Mouse (Mus musculus) limb, embryonic 15.5 days (tissue): Measurements from ENCODE around the gene Hoxb6. TPM values are rescaled to one million over a fixed set of nuclear protein-coding genes. Genes with fewer than 3 reads are reported as not detected.
A peak's percentile ranks its signal among the peaks of the same experiment; 100 is the strongest.

ENCODE experiments used
- ATAC-seq: fragments of 200-750 bp; cut with Nextera tagmentation; 2 replicates; pipeline ENCODE4 v1.8.0; 2017; ENCODE audit warnings: low read depth, moderate TSS enrichment; ENCODE audit not compliant: insufficient number of reproducible peaks, low FRiP score, low TSS enrichment
- H3K27ac ChIP-seq: fragments of 300-500 bp; sonication (generic); 2 replicates; pipeline ENCODE4 v1.5.1; 2015; ENCODE audit warnings: moderate library complexity, mild to moderate bottlenecking, inconsistent platforms
- H3K27me3 ChIP-seq: fragments of 300-500 bp; sonication (generic); 2 replicates; pipeline ENCODE4 v1.6.1; 2015; ENCODE audit warnings: inconsistent platforms
- H3K36me3 ChIP-seq: fragments of 300-500 bp; sonication (generic); 2 replicates; pipeline ENCODE4 v1.6.1; 2015; ENCODE audit warnings: inconsistent platforms
- H3K4me1 ChIP-seq: fragments of 300-500 bp; sonication (generic); 2 replicates; pipeline ENCODE4 v1.6.1; 2015; ENCODE audit warnings: inconsistent platforms
- H3K4me2 ChIP-seq: fragments of 300-500 bp; sonication (generic); 2 replicates; pipeline ENCODE4 v1.6.1; 2015; ENCODE audit warnings: mild to moderate bottlenecking, inconsistent platforms
- H3K4me3 ChIP-seq: fragments of 300-500 bp; sonication (generic); 2 replicates; pipeline ENCODE4 v1.5.1; 2015; ENCODE audit warnings: mild to moderate bottlenecking, inconsistent platforms
- H3K9ac ChIP-seq: fragments of 300-500 bp; sonication (generic); 2 replicates; pipeline ENCODE4 v1.6.1; 2015; ENCODE audit warnings: inconsistent platforms
- H3K9me3 ChIP-seq: fragments of 300-500 bp; sonication (generic); 2 replicates; pipeline ENCODE4 v1.6.1; 2016; ENCODE audit warnings: inconsistent platforms
- WGBS: fragments of 180-500 bp; shearing (Covaris S2); methylation state at CpG from one replicate; pipeline ENCODE4 v1.1.7; 2015; 5-methylcytosine and 5-hydroxymethylcytosine counted together
- polyA plus RNA-seq: library from polyadenylated mRNA; unstranded; fragments of >200 nt; fragmentation: Nextera tagmentation; extraction: Ambion mirVana; gene quantifications from 2 replicates; pipeline ENCODE4 v1.2.1, GENCODE M21; 2015

Hoxb6 gene
- polyA plus RNA-seq, 1 experiment from 2014 or later = 0.55 TPM

- Histone ChIP-seq H3K36me3 (no peaks in the 10 kb centered on the region), H3K9ac (no peak overlapping the region), H3K27me3 (peaks cover 98% of the 10 kb centered on the region), H3K4me2 (peak overlapping the region; percentile 52), H3K9me3 (no peaks in the 10 kb centered on the region), H3K27ac (no peak overlapping the region), H3K4me3 (peak overlapping the region; percentile 22), H3K4me1 (peaks cover 23% of the 10 kb centered on the region)
- WGBS = under 1% methylated on average over 49 of the region's 49 CpGs
- no peak for ATAC-seq
Measured at GRCm38 (mm10) chr11:96282795-96283430, 9.4 kb upstream of the Hoxb6 start.

GRCm38 (mm10) chr11:96284041-96284749 is 8.1 kb upstream of the Hoxb6 start:
- Histone ChIP-seq H3K27me3 (peaks cover 97% of the 10 kb centered on the region), H3K4me2 (peak overlapping the region; percentile 52), H3K9ac (peak overlapping the region; percentile 7; the same call in 1 of the 2 replicates), H3K36me3 (no peaks in the 10 kb centered on the region), H3K9me3 (no peaks in the 10 kb centered on the region), H3K27ac (peak overlapping the region; percentile 35; the same call in 1 of the 2 replicates), H3K4me1 (peaks cover 23% of the 10 kb centered on the region), H3K4me3 (peak overlapping the region; percentile 36)
- whole genome bisulfite sequencing = 1% methylated on average over 48 of the region's 49 CpGs
- no peak for ATAC-seq

- Histone ChIP-seq H3K36me3 (no peaks in the 10 kb centered on the region), H3K27me3 (peaks cover 97% of the 10 kb centered on the region), H3K4me2 (peak overlapping the region; percentile 52), H3K4me1 (peaks cover 23% of the 10 kb centered on the region), H3K9ac (no peak overlapping the region), H3K9me3 (no peaks in the 10 kb centered on the region), H3K4me3 (peak overlapping the region; percentile 36), H3K27ac (no peak overlapping the region)
- 1% methylated on average over 34 of the region's 37 CpGs for WGBS
- peak; percentile 45; the same call in 1 of the 2 replicates for ATAC-seq
Measured at GRCm38 (mm10) chr11:96284774-96285734, 7.2 kb upstream of the Hoxb6 start.

- Histone ChIP-seq H3K4me3 (peak within 1 kb of the TSS; percentile 36), H3K9me3 (no peaks in the 10 kb centered on the region), H3K27me3 (peaks cover 98% of the 10 kb centered on the region), H3K9ac (no peak within 1 kb of the TSS), H3K36me3 (no peaks in the 10 kb centered on the region), H3K27ac (peak within 1 kb of the TSS; percentile 44), H3K4me1 (peaks cover 23% of the 10 kb centered on the region), H3K4me2 (peak within 1 kb of the TSS; percentile 52)
- 1% methylated on average over 43 of the region's 43 CpGs for WGBS
- ATAC-seq = no peak
Measured at GRCm38 (mm10) chr11:96285771-96286738, 6.2 kb upstream of the Hoxb6 start, which contains the start of gene Hoxb7. Gene Hoxb7, plus strand, starts transcription at chr11:96286623.

- H3K36me3 ChIP-seq = no peaks in the 10 kb centered on the region
- H3K9me3 ChIP-seq = no peaks in the 10 kb centered on the region
- WGBS = under 1% methylated on average over 55 of the region's 55 CpGs
- peak overlapping the region; percentile 32 for H3K4me2 ChIP-seq
- H3K4me1 ChIP-seq = peaks cover 28% of the 10 kb centered on the region
- H3K27ac ChIP-seq = no peak overlapping the region
- no peak for ATAC-seq
- no peak overlapping the region for H3K9ac ChIP-seq
- H3K4me3 ChIP-seq = peak overlapping the region; percentile 33
- H3K27me3 ChIP-seq = peaks cover 97% of the 10 kb centered on the region
Measured at GRCm38 (mm10) chr11:96286739-96287385, 5.4 kb upstream of the Hoxb6 start.

- Histone ChIP-seq H3K27ac (no peak overlapping the region), H3K4me3 (peak overlapping the region; percentile 33), H3K36me3 (no peaks in the 10 kb centered on the region), H3K9ac (no peak overlapping the region), H3K27me3 (peaks cover 97% of the 10 kb centered on the region), H3K9me3 (no peaks in the 10 kb centered on the region), H3K4me2 (peak overlapping the region; percentile 32; the same call in 1 of the 2 replicates), H3K4me1 (peaks cover 28% of the 10 kb centered on the region)
- no peak for ATAC-seq
- WGBS = 4% methylated on average over 9 of the region's 9 CpGs
Measured at GRCm38 (mm10) chr11:96287411-96287810, 4.9 kb upstream of the Hoxb6 start.

- H3K4me1 ChIP-seq = peaks cover 22% of the 10 kb centered on the region
Measured at GRCm38 (mm10) chr11:96288455-96289221, 3.6 kb upstream of the Hoxb6 start.

GRCm38 (mm10) chr11:96289293-96289692 is 3.0 kb upstream of the Hoxb6 start:
- no peak overlapping the region for H3K9ac ChIP-seq
- no peak overlapping the region for H3K4me3 ChIP-seq
- no peak for ATAC-seq
- H3K4me2 ChIP-seq = no peak overlapping the region
- H3K36me3 ChIP-seq = no peaks in the 10 kb centered on the region
- no peak overlapping the region for H3K27ac ChIP-seq
- no peaks in the 10 kb centered on the region for H3K9me3 ChIP-seq
- 26% methylated on average over 21 of the region's 21 CpGs for WGBS
- peaks cover 18% of the 10 kb centered on the region for H3K4me1 ChIP-seq
- peaks cover 97% of the 10 kb centered on the region for H3K27me3 ChIP-seq

More at GRCm38 (mm10) chr11:96288455-96289221, 3.6 kb upstream of the Hoxb6 start:
- Histone ChIP-seq H3K4me2 (no peak overlapping the region), H3K9ac (no peak overlapping the region), H3K27me3 (peaks cover 97% of the 10 kb centered on the region), H3K27ac (no peak overlapping the region), H3K36me3 (no peaks in the 10 kb centered on the region), H3K9me3 (no peaks in the 10 kb centered on the region), H3K4me3 (no peak overlapping the region)
- ATAC-seq = no peak
- WGBS = 35% methylated on average over 1 of the region's 1 CpGs

GRCm38 (mm10) chr11:96289837-96290236 is 2.4 kb upstream of the Hoxb6 start:
- ATAC-seq = no peak
- Histone ChIP-seq H3K4me1 (peaks cover 16% of the 10 kb centered on the region), H3K36me3 (no peaks in the 10 kb centered on the region), H3K4me2 (no peak overlapping the region), H3K27me3 (peaks cover 97% of the 10 kb centered on the region), H3K9ac (no peak overlapping the region), H3K27ac (no peak overlapping the region), H3K9me3 (no peaks in the 10 kb centered on the region), H3K4me3 (no peak overlapping the region)
- 29% methylated on average over 6 of the region's 6 CpGs for WGBS
